Mouse (Mus musculus) heart, adult 2 months (tissue): ENCODE data around the gene Lime1.

Source experiments
- CTCF ChIP-seq: fragments of 200-600 bp; IDR thresholded peaks from 2 replicates; pipeline ENCODE4 v1.8.1; 2022; ENCODE audit warnings: antibody characterized with exemption, mild to moderate bottlenecking, moderate library complexity
- POLR2A ChIP-seq: fragments of 200-500 bp; IDR thresholded peaks from 2 replicates; pipeline ENCODE4 v1.6.1; 2011; ENCODE audit warnings: mild to moderate bottlenecking, low read depth, low read length, control low read depth; ENCODE audit not compliant: insufficient read depth

GRCm38 (mm10) chr2:181363946-181364345 lies 15.9 kb upstream of the Lime1 start:
- TF ChIP-seq CTCF (no peak), POLR2A (no peak)
